Mouse (Mus musculus): ENCODE data around the gene Calm5.
A peak's percentile ranks its signal among the peaks of the same experiment; 100 is the strongest.
"Not testable (repeated sequence)": the region's sequence is repeated elsewhere in the genome, so short reads cannot be mapped to it uniquely, and the experiment has no call there.

The Calm5 gene

DNA sequence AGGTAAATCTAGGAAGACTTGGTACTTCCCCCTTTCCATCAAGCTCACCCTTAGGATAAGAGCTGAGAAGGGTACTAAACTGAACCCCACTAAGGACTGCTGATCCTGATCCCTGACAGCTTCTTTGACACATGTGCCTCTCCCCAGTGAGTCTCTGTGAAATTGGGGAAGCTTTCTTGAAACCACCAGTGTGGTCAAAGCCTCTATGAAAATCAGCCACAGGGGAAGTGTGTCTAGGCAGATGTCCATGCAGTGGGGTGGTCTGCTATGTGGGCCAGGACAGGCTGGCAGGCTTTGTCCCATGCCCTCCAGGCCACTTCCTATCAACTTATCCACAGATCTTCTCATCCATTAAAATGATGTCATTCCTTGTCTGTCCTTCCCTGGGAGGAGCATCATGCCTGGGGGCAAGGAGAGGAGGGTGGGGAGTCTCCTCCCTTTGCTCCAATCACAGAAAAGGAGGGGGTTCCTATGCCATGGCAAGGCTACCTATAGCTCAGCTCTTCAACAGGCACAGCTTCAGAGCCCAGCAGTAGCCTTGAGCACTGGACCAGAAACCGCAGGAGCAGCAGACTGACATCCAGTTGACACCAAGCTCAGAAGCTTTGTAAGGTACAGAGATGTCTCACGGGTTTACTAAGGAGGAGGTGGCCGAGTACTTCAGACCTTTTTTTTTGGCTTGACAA lies at the start of gene Calm5:
Gene Calm5 (plus strand): TSS at position 526 of the 686 bp plus-strand sequence.
- DNase-seq (ENCODE audit: low spot score), result not testable (repeated sequence)

DNA sequence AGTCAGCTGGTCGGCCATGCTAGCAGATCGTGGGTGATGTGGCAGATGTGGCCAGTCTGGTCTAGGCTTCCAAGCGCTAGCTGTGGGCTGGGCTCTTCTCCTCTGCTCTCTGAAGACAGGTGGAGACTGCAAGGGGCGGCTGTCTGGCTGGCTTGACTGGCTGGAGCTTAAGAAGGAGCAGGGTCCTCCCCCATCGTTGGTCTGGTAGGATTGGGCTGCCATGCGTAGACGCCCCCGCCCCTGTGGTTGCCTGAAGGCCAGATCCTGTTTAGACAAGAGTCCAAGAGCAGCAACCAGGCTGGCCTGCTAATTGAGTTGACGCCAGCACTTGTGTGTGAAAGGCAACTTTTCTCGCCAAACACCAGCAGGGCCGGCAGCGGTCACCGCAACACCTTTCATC lies 49.8 kb upstream of the Calm5 start, which contains the start of gene Calml3:
Gene Calml3 (minus strand): TSS at position 131 of the 400 bp plus-strand sequence.
- DNase-seq (ENCODE audit: low spot score), result no peak

DNA sequence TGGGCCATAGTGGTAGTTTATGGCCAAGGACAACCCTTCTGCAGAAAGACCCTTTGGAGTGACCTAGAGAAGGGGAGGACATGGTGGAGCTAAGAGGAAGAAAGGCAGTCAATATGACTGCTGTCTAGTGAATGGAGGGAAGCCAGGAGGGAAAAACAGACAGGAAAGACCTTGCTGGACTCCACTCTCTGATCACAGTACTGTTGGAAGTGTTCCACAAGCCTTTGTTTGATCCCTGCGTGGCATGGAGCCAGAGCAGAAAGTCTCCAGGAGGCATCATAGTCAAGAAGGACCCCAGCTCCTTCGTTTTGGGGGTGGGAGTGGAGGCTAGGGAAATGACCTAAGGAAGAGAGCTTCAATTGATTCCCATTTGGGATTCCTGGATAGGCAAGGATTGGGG lies 48.8 kb upstream of the Calm5 start:
- DNase-seq (ENCODE audit: low spot score), result no peak

DNA sequence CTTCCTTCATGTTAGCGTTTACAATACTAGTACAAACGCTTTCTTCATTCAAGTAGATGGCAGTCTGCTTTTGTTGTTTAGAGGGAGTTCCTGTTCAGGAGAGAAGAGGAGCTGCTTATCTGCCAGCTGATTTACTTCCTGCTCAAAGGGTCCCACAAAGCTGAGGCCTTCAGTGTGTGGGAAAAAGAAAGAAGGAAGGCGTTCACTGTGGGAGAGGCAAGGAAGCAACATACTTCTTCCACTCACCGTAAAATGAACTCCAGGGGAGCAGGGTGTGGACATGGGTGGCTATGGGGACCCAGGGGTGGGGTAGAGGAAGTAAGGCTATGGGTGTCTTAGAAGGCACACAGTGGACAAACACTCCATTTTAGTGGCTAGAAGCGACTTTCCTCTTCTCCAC lies 48.3 kb upstream of the Calm5 start:
- no peak for DNase-seq (ENCODE audit: low spot score)

DNA sequence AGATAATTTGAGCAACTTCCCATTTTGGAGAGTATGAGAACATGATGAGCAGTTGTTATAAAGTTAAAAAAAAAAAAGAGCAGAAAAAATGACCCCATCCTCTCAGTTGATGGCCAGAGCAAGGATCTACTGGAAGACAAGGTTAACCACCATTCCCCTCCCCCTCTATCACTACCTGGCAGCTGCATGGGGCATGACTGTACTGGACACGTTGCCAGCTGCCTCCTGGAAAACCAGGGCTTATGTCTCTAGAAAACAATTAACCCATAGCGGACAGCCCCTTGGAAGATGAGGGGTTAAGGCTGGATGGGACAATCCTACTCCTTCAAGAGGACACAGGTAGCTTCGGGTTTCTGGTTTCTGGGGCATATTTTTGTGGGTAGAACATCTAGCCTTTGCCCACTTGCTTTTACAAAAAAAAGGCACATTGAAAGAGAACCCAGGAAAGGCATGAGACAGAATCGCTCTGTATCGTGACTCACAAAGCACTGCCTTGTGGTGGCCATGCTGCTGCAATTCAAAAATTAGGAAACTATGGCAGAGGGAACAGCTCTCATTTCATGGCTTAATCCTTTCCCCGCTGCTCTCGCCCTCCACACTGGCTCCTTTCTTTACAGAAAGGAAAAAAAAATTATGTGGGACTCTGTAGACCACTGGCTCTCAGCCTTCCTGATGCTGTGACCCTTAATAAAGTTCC lies 46.7 kb upstream of the Calm5 start:
- no peak for DNase-seq (ENCODE audit: low spot score)

DNA sequence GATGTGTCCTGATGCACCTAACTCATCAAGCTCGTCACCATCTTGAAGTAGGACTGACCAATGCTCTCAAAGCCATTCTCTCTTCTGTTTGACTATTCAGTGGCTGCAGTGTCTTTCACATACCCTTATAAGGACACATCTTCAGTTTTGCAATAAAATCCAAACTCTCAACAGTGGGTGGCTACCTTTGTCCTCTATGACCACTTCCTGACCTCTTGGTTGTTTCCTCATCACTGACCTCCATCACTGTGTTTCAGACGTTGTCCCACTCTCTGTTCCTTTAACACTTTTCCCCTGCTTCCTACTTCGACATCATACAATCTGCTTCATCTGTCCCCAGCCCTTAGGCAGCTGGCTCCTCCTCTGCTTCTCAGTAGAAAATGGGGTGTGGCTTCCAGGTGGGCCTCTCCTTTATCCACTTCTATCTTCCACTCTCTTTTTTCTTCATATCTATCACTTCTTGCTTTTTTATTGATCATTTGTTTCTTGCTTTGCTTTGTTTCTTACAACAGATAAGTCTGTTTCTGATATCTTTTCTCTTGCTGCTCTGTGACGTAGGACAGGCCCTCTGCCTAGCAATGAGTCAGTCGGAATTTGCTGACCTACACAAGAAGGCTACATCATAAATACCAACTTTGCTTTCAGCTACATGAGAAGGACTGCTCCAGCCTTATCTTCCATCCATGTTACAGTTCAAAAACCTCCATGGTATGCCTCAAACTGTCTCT lies 35.8 kb upstream of the Calm5 start:
- no peak for DNase-seq (ENCODE audit: low spot score)

DNA sequence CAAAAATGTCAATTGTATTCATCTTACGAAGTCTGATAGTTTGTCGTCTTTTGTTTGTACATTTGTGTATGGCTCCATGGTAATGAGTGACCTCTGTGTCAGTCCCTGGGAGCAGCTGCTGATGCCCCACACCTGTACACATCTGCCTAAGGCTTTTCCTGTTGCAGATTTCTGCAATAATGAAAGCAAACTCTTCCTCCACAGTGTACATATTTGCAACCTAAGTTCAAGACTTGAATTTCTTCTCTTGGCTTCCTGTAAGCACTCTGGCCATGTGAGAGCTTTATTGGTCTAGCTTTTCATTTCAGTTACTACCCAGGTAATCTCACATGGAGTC lies 35.3 kb upstream of the Calm5 start:
- DNase-seq (ENCODE audit: low spot score), result no peak

DNA sequence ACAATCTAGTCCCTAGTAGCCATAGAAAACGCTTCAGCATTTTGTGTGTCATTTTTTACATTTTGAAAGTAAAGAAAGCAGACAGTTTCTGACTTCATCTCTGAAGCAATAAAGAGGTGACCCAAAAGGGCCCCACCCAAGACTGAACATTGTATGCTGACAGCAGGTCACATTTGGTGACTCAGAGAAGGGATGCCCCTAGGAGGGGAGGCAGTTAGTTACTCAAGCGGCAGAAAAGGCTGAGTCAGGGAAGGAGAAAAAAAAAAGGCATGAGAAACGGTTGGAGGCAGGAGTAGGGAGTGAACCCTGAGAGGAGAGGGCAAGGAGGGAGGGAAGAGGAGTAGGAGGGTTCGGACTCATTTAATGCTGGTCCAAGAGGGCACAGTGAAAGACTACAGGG lies 31.9 kb upstream of the Calm5 start:
- DNase-seq (ENCODE audit: low spot score), result no peak

DNA sequence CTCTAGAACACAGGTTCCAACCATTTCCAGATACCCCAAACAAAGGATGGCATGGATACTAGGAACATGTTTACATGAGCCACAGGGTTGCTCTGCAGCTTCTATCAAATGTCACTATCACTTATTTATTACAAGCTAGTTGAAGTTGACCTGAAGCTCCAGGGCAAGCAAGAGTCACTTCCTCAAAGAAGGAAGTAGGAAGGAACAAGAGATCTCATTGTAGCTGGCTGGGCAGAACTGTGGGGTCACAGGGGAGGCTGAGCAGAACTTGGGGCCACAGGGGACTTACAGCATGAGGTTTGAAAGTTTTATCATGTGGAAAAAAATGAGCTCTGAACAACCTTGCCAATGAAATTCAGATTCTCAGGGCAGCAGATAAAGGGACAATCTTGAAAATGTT lies 28.2 kb upstream of the Calm5 start:
- no peak for DNase-seq (ENCODE audit: low spot score)

DNA sequence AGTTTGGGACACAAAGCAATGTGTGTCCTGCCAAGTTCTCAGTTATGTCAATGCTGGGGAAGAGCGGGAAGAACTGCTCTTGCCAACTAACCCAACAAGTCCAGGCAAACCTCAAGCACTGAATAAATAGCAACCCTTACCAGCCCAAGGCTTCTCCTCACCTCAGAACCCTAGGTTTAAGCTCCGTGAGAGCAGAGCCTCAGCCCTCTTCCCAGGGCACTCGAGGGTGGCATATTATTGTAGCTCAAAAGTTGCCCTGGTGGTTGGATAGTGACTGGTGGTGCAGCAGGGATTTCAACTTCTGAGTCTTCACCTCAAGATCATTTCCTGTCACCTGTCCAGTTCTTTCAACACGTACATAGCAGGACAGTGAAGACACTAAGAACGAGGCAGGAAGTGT lies 22.4 kb upstream of the Calm5 start:
- no peak for DNase-seq (ENCODE audit: low spot score)

DNA sequence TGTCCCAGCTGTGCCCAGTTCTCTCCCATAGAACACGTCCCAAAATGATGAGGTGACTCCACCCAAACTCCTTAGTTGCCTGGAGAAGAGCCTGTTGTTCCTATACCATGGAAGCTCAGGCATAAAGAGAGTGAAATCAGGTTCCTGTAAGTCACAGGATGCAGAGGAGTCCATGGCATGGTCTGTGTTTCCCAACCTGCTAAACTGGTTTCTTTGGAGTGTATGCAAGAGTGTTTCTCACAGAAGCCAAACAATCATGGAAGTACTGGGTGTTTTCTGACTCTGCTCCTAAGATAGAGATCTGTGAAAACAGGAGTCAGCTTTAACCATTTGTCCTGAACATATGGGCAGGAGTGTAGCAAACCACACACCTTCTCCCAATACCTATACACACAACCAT lies 22.0 kb upstream of the Calm5 start:
- no peak for DNase-seq (ENCODE audit: low spot score)

DNA sequence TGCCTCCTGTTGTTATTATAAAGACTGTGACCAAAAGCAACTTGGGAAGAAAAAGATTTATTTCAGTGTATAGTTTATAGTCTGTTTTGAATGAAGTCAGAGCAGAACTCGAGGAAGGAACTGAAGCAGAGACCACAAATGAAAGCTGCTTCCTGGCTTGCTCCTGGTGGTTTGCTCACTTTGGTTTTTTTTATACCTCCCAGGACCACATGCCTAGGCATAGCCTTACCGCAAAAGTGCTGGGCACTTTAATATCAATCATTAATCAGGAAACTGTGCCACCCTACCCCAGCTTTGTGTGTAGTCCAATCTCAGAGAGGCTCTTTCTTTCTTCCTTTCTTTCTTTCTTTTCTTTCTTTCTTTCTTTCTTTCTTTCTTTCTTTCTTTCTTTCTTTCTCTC lies 21.5 kb upstream of the Calm5 start:
- no peak for DNase-seq (ENCODE audit: low spot score)

DNA sequence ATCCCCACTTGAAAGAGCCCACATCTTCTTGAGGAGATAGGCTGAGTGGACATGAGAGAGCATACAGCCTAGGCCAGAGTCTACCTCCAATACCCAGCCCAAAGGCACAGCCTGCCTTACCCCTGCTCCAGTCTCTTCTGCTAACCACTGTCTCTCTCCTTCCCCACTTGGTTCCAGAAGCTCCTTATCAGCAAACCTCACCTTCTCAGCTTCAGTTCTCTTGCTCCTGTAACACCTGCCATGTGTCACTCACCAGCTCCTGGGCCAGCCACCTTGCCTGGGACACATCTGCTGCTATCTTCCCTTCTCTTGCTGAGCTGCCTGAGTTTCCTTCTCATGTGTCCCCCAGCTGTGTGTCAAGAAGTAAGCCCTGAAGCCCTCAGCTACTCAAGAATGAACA lies 20.3 kb upstream of the Calm5 start:
- DNase-seq (ENCODE audit: low spot score), result not testable (repeated sequence)

DNA sequence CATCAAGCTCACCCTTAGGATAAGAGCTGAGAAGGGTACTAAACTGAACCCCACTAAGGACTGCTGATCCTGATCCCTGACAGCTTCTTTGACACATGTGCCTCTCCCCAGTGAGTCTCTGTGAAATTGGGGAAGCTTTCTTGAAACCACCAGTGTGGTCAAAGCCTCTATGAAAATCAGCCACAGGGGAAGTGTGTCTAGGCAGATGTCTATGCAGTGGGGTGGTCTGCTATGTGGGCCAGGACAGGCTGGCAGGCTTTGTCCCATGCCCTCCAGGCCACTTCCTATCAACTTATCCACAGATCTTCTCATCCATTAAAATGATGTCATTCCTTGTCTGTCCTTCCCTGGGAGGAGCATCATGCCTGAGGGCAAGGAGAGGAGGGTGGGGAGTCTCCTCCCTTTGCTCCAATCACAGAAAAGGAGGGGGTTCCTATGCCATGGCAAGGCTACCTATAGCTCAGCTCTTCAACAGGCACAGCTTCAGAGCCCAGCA lies 16.6 kb upstream of the Calm5 start, which contains the start of gene Calm4:
Gene Calm4 (plus strand): TSS at position 446 of the 496 bp plus-strand sequence.
- not testable (repeated sequence) for DNase-seq (ENCODE audit: low spot score)

DNA sequence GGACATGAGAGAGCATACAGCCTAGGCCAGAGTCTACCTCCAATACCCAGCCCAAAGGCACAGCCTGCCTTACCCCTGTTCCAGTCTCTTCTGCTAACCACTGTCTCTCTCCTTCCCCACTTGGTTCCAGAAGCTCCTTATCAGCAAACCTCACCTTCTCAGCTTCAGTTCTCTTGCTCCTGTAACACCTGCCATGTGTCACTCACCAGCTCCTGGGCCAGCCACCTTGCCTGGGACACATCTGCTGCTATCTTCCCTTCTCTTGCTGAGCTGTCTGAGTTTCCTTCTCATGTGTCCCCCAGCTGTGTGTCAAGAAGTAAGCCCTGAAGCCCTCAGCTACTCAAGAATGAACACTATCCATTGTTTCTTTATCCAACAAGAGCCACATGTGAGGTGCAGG lies 13.3 kb upstream of the Calm5 start:
- not testable (repeated sequence) for DNase-seq (ENCODE audit: low spot score)

DNA sequence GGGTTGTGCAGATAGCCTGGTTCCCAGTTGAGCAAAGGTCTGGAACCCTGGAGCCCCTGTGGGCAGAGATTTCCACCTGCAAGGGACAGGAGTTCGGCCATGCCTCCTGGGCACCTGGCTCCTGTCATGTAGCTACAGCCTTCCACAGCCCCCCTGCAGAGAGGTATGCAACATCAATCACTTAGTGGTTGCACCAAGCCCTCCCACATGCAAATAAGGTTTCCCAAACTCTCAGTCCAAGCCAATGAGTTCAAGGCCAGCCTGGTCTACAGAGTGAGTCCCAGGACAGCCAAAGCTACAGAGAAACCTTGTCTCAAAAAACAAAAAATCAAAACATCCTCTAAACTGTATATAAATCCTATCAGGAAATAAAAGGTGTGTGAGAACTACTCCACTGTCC lies 3.6 kb upstream of the Calm5 start:
- DNase-seq (ENCODE audit: low spot score), result no peak

DNA sequence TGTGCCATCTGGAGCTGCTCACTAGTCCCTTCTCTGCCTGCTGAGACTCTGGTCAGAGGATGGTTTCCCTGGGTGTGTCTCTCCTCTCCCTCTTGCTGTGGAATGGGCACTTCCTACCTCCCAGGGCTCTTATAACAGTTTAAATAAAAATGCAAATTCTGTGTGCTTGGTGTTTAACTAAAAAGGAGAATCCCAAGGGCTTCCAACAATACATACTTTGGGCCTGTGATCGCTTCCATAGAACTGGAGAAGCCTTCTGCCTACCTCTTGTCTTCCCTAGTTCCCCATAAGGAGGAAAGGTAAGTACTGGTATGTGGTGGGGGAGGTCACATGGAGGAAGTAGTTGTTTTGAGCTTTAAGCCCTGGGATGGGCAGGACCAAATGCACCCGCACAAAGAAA lies 883 bp downstream of the Calm5 start:
- no peak for DNase-seq (ENCODE audit: low spot score)

DNA sequence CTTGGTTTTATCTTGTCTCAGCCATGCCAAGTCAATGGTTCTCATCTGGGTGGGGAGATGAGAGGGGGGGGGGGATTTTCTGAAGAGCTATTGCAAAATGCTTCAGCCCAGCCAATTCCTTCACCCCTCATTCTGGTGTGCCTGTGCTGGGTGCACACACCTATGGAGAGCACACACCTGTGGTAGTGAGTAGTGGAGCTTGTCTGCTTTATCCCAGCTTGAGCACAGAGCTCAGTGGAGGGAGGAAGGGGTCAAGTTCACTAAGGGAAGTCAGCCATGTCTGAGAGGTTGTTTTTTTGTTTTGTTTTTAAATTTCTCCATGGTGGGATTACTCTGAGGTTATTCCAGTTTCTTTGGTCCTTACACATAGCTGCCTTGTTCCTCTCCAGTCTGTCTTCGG lies 2.3 kb downstream of the Calm5 start:
- no peak for DNase-seq (ENCODE audit: low spot score)

DNA sequence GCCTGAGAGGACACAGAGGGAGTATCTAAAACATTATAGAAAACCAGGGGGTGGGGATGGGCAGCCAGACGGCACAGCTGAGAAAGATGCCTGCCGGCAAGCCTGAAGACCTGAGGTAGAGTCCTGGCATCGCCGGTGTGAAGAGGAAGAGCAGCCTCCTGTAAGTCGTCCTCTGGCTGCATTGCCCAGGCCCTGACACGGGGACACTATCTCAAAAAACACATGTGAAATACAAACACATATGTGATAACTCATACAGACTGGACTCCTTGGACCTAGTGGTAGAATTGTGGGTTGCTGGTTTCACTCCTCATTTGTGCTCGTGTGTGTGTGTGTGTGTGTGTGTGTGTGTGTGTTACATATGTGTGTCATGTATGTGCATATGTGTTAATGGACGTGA lies 7.3 kb downstream of the Calm5 start:
- peak; percentile 54 for DNase-seq (ENCODE audit: low spot score)

DNA sequence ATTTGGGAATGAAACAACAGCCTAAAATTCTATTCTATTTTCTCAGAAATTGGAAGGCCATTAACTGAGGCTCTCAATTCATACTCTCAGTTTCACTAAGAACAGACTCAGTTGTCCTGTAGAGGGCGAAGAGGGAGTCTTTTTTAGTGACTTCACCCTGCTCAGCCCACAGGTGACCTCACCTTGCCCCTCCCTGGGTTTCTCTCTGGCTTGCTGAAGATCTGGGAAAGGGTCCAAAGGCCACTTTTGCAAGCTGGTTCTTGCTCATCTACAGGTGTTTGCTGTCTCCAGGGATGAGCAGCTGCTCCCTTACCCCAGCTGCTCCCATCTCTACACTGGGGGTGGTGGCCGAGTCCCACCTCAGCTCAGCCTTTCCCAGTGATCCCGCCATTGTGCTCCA lies 8.4 kb downstream of the Calm5 start:
- DNase-seq (ENCODE audit: low spot score), result no peak

DNA sequence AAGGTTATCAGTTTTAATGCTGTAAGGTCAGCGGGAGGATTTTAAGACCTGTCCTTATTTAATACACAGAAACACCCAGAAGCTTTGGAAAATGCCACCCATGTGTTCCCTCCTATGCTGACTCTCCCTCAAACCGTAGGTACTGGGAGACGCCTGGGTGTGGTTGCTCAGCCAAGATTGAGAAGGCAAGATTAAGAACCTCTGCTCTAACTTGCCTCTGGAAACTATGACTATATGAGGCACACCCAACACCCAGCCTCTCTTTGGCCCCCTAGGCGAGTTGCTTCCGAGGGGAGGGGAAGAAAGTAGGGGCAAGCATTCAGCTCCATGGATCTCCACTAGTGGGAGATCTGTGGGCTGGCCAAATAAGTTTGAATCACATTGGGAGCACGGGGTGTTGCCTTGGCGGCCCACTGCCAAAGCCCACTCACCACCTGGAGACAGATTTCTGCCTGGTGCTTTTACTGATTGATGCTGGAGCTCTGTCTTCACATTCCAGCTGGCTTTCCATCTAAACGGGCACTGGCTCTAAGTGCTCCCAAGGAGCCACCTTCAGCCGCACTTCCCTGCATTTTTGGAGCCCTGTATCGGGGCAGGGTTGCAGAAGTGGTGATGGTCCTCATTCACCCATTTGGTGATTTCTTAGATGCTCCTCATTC lies 9.1 kb downstream of the Calm5 start:
- peak; percentile 66 for DNase-seq (ENCODE audit: low spot score)

DNA sequence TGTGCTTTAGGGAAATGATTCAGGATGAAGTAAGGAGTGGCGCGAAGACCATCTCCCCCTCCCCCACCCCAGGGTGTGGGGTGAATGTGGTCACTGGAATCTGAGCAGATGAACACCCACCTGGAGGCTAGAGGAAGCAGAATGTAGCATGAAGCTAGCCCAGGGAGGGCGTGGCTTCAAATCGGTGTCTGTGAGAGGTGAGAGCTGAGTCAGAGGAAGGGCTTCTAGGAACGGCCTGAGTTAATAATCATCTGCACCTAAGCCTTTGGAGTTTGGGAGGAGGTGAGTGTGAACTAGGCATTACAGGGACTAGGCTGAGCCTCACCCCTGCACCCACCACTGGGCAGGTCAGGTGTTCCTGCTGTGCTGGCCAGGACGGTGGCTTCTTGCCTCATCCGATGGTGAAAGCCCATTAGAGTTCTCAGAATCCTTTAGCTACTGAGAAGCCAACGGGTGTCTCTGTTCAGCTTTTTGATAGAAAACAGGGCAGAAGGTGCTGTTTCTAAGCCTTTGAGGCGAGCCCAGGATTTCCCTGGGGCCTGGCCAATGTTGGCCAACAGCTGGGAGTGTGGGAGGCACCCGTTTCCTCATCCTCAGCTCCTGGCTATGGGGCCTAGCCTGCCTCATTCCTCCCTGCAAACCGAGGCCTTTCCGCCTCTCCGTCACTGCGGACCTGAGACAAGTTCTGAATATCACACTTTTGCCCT lies 11.8 kb downstream of the Calm5 start:
- peak; percentile 67 for DNase-seq (ENCODE audit: low spot score)
